Mouse (Mus musculus) heart, embryonic 15.5 days (tissue): ENCODE data around the gene Sema4g. TPM values are rescaled to one million over a fixed set of nuclear protein-coding genes. Genes with fewer than 3 reads are reported as not detected.

ENCODE experiments used
- ATAC-seq: fragments of 200-750 bp; cut with Nextera tagmentation; replicated peaks from 2 replicates; pipeline ENCODE4 v1.8.0; 2017; ENCODE audit warnings: low read depth, moderate TSS enrichment; ENCODE audit not compliant: insufficient number of reproducible peaks, insufficient read depth, low FRiP score
- H3K27ac ChIP-seq: fragments of 300-500 bp; sonication (generic); 2 replicates; pipeline ENCODE4 v1.5.1; 2015; ENCODE audit warnings: mild to moderate bottlenecking, inconsistent platforms
- H3K27me3 ChIP-seq: fragments of 300-500 bp; sonication (generic); 2 replicates; pipeline ENCODE4 v1.6.1; 2015; ENCODE audit warnings: inconsistent platforms
- H3K36me3 ChIP-seq: fragments of 300-500 bp; sonication (generic); 2 replicates; pipeline ENCODE4 v1.6.1; 2015; ENCODE audit warnings: mild to moderate bottlenecking, inconsistent platforms
- H3K4me1 ChIP-seq: fragments of 300-500 bp; sonication (generic); replicated peaks from 2 replicates; pipeline ENCODE4 v1.6.1; 2015; ENCODE audit warnings: inconsistent platforms
- H3K4me2 ChIP-seq: fragments of 300-500 bp; sonication (generic); 2 replicates; pipeline ENCODE4 v1.6.1; 2015; ENCODE audit warnings: inconsistent platforms, mild to moderate bottlenecking, moderate library complexity
- H3K4me3 ChIP-seq: fragments of 300-500 bp; sonication (generic); 2 replicates; pipeline ENCODE4 v1.5.1; 2015; ENCODE audit warnings: mild to moderate bottlenecking, inconsistent platforms
- H3K9ac ChIP-seq: fragments of 300-500 bp; sonication (generic); 2 replicates; pipeline ENCODE4 v1.6.1; 2015; ENCODE audit warnings: mild to moderate bottlenecking, inconsistent platforms
- H3K9me3 ChIP-seq: fragments of 300-500 bp; sonication (generic); replicated peaks from 2 replicates; pipeline ENCODE4 v1.6.1; 2016; ENCODE audit warnings: inconsistent platforms
- WGBS: fragments of 180-500 bp; shearing (Covaris S2); methylation state at CpG from one replicate; pipeline ENCODE4 v1.1.7; 2015; ENCODE audit warnings: mixed read lengths; 5-methylcytosine and 5-hydroxymethylcytosine counted together
- polyA plus RNA-seq: library from polyadenylated mRNA; unstranded; fragments of >200 nt; fragmentation: Nextera tagmentation; extraction: Ambion mirVana; gene quantifications from 2 replicates; pipeline ENCODE4 v1.2.1, GENCODE M21; 2015

Sema4g gene
- polyA plus RNA-seq, 1 experiment from 2014 or later = 0.50 TPM

DNA sequence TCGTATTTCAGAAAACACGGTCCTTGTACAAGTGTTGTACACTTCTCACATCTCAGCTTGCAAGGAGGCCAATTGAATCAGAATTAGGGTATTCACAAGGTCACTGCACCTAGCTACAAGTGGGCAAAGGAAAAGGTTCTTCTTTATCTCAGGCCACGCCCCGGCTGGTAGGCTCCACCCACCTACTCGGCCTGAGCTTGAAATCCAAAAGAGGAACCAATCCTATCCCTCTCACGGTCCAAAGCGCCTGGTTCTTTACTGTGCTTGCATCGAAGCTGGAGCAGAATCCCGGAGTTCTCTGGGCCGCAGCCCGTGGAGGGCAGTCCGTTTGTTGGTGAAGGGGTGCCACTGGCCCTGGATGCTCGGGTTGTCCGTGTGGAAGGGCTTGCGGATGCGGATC is 16.5 kb downstream of the Sema4g start, which contains the start of gene Twnk:
Gene Twnk, plus strand, starts transcription at position 220 of the 400 bp plus-strand sequence.
- ATAC-seq = 0 out of 2 replicates have a peak, but pooled peaks have one; percentile 0
- H3K27ac ChIP-seq = peak within 1 kb of the TSS; percentile 87
- WGBS = 9% methylated on average over 16 of the region's 16 CpGs
- H3K4me2 ChIP-seq = peak within 1 kb of the TSS; percentile 88
- peaks cover 34% of the 10 kb centered on the region for H3K4me1 ChIP-seq
- peaks cover 21% of the 10 kb centered on the region for H3K36me3 ChIP-seq
- no peaks in the 10 kb centered on the region for H3K27me3 ChIP-seq
- H3K4me3 ChIP-seq = peak within 1 kb of the TSS; percentile 97
- H3K9me3 ChIP-seq = no peaks in the 10 kb centered on the region
- H3K9ac ChIP-seq = peak within 1 kb of the TSS; percentile 85

DNA sequence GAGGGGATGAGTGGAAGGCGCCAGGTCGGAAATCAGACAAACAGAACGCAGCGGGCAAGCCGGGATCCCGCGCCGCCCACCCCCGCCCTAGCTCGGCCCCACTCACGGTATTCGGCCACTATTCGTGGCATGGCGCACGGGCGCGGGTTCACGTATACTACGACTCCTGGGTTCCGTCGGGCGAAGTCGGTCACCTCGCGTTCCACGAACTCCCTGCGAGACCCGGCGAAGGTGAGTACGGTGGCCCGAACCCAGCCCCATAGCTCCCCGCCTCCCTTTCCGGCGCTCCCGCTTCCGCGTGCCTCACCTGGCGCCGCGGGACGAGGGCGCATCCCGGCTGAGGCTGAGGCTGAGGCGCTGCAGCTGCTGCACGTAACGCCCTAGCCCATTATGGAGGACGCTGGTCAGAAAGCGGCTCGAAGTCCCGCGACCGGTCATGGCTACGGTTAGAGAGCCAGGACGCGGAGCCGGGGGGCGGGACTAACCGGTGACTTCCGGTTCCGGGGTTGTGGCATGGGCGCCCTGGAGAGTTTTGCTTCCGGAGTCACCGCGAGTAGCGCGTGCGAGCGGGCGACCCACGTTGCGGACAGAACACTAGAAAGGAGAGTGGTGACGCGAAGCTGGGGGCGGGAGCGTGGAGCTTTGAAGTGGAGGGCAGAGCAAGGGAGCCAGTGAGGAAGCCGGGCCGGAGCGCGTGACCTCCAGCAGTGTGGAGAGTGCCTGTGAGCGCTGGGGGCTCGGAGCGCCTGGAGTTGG is 17.2 kb downstream of the Sema4g start, which contains the start of gene Mrpl43:
Gene Mrpl43, minus strand, starts transcription at position 486 of the 756 bp plus-strand sequence.
- peak within 1 kb of the TSS; percentile 97 for H3K4me3 ChIP-seq
- no peaks in the 10 kb centered on the region for H3K27me3 ChIP-seq
- no peaks in the 10 kb centered on the region for H3K9me3 ChIP-seq
- under 1% methylated on average over 82 of the region's 82 CpGs for WGBS
- H3K27ac ChIP-seq = peak within 1 kb of the TSS; percentile 87
- H3K36me3 ChIP-seq = peaks cover 28% of the 10 kb centered on the region
- peaks cover 34% of the 10 kb centered on the region for H3K4me1 ChIP-seq
- peak; percentile 92 for ATAC-seq
- H3K4me2 ChIP-seq = peak within 1 kb of the TSS; percentile 88
- peak within 1 kb of the TSS; percentile 85 for H3K9ac ChIP-seq

DNA sequence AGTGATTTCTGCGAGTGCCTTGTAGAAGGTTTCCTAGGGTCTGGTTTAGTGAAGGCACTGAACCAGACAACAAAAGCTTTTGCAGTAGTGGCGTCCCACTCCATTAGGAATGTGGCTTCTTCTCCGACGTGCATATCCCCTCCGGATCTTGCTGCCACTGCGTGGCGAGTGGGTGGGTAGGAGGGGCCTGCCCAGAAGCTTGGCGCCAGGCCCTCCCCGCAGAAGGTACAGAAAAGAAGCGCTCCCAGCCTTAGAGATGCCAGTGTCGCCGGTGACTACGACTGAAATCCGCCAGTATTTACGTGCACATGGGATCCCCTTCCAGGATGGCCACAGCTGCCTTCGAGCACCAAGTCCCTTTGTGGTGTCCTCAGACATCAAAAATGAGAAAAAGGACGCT is 18.1 kb downstream of the Sema4g start:
- Histone ChIP-seq H3K4me2 (peak overlapping the region; percentile 88), H3K9me3 (no peaks in the 10 kb centered on the region), H3K9ac (peak overlapping the region; percentile 85), H3K4me1 (peaks cover 34% of the 10 kb centered on the region), H3K4me3 (peak overlapping the region; percentile 97), H3K27me3 (no peaks in the 10 kb centered on the region), H3K36me3 (peaks cover 37% of the 10 kb centered on the region), H3K27ac (peak overlapping the region; percentile 87)
- no peak for ATAC-seq
- 36% methylated on average over 17 of the region's 17 CpGs for WGBS

DNA sequence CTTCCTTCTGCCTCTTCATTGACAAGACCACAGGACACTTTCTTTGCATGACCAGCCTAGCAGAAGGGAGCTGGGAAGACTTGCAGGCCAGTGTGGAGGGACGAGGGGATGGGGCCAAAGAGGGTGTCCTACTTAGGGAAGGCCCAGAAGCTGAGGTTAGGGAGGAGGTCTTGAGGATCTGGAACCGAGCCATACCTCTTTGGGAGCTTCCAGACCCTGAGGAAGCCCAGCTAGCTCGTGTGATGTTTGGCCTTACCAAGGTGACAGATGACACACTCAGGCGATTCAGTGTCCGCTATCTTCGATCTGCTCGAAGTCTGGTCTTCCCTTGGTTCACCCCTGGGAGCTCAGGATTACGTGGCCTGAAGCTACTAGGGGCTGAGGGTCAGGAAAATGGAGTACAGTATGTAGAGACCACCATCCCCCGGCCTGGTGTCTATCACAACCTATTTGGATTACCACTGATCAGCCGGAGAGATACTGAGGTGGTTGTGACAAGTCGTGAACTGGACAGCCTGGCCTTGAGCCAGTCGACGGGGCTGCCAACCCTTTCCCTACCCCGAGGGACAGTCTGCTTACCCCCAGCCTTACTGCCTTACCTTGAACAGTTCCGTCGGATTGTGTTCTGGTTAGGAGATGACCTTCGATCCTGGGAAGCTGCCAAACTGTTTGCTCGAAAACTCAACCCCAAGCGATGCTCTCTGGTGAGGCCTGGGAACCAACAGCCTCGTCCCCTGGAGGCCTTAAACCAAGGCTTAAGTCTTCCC is 18.7 kb downstream of the Sema4g start:
- Histone ChIP-seq H3K4me3 (peak overlapping the region; percentile 97), H3K4me2 (peak overlapping the region; percentile 88), H3K9me3 (no peaks in the 10 kb centered on the region), H3K27ac (peak overlapping the region; percentile 87), H3K36me3 (peaks cover 42% of the 10 kb centered on the region), H3K4me1 (peaks cover 34% of the 10 kb centered on the region), H3K27me3 (no peaks in the 10 kb centered on the region), H3K9ac (peak overlapping the region; percentile 85)
- 77% methylated on average over 20 of the region's 20 CpGs for WGBS
- no peak for ATAC-seq

DNA sequence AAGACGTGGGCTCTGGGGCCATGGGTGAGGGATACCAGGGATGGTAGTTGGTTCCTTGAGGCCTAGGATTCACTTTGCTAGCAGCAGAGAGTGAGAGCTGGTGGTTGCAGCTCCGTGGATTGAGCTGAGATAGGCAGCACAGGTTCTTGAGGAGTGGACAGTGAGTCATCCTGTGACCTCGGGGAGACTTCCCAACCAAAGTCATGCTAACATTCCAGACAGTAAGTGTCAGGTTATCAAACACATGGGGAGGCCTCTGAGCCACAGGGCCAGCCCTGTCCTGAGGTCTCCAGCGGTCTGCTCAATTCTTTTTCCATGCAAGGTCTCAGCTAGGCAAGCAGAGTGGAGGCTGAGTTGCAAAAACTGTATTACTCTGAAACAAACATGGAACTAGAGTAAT is 21.7 kb downstream of the Sema4g start:
- H3K27ac ChIP-seq = no peak overlapping the region
- no peak for ATAC-seq
- H3K9ac ChIP-seq = no peak overlapping the region
- no peaks in the 10 kb centered on the region for H3K27me3 ChIP-seq
- H3K4me2 ChIP-seq = no peak overlapping the region
- no peak overlapping the region for H3K4me3 ChIP-seq
- no peaks in the 10 kb centered on the region for H3K9me3 ChIP-seq
- peaks cover 40% of the 10 kb centered on the region for H3K4me1 ChIP-seq
- WGBS = 72% methylated on average over 4 of the region's 4 CpGs
- peaks cover 30% of the 10 kb centered on the region for H3K36me3 ChIP-seq

DNA sequence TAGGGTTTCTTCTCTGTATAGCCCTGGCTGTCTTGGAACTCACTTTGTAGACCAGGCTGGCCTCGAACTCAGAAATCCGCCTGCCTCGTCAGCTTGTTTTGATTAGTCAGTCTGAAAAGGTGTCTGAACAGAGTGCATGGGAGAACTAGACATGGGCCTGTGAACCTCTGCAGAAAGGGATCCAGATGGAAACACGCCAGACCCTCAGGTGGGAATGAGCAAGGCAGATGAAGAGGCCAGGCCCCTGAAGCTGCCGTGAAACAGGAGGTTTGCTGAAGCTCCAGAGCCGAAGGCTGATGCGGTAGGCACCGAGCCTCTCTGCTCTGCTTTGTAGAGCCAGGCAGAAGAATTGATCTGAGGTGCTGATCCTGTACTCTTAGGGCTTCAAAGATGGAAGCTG is 23.3 kb downstream of the Sema4g start:
- ATAC-seq = no peak
- Histone ChIP-seq H3K4me1 (peaks cover 37% of the 10 kb centered on the region), H3K4me2 (no peak overlapping the region), H3K36me3 (peaks cover 30% of the 10 kb centered on the region), H3K4me3 (no peak overlapping the region), H3K9me3 (no peaks in the 10 kb centered on the region), H3K27ac (no peak overlapping the region), H3K9ac (no peak overlapping the region), H3K27me3 (no peaks in the 10 kb centered on the region)
- 80% methylated on average over 8 of the region's 8 CpGs for WGBS

DNA sequence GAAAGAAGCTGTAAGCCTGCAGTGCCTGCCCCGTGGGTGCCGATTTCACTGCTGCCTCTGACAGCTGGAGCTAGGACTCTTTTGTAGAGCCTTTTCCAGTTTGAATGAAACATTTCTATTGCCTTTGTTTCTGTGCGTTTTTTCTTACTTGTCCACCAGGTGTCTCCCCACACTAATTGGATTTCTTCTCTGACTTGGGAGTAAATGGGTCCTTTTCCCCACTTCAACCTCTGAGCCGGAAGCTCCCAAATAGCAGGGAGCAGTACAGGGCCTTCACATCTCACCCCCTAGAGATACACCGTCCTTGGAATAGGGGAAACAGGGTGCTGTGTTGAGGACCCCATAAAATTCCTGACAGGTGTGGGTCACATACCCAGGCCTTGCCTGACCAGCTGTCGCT is 23.7 kb downstream of the Sema4g start:
- no peaks in the 10 kb centered on the region for H3K9me3 ChIP-seq
- peaks cover 30% of the 10 kb centered on the region for H3K36me3 ChIP-seq
- no peak overlapping the region for H3K4me3 ChIP-seq
- WGBS = 36% methylated on average over 6 of the region's 6 CpGs
- H3K4me1 ChIP-seq = peaks cover 35% of the 10 kb centered on the region
- 0 out of 2 replicates have a peak overlapping the region, but pooled peaks have one; percentile 99 for H3K27ac ChIP-seq
- H3K4me2 ChIP-seq = no peak overlapping the region
- no peak overlapping the region for H3K9ac ChIP-seq
- ATAC-seq = no peak
- H3K27me3 ChIP-seq = no peaks in the 10 kb centered on the region

DNA sequence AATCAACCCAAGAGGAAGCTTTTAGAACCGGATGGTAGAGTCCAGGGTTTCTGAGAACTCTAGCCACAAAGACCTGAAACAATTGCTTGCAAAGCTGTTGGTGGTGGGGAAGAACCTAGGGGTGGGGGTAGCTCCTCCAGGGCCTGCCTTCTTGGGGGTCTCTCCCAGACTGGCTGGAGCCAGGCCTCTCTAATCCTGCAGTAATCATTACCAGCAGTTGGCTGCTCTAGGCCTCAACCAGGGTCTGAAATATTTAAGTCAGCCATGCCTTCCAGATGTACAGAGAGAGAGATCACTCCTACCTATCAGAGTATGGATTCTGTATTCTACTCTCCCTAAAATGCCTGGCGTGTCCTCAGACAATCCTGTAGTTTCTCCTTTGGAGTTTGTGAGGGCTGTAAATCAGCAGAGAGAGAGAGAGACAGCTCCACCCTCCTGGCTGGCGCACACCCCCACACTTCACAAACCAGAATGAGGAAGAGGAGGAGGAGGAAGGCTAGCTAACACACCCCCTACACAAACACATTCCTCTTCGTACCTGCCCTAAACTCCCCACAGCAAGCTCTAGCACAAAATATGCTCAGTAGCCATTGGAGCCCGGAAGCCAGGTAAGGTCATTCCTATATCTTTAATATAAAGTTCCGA is 24.8 kb downstream of the Sema4g start:
- Histone ChIP-seq H3K9ac (no peak overlapping the region), H3K9me3 (no peaks in the 10 kb centered on the region), H3K4me3 (no peak overlapping the region), H3K36me3 (peaks cover 30% of the 10 kb centered on the region), H3K4me1 (peaks cover 30% of the 10 kb centered on the region), H3K27ac (peak overlapping the region; percentile 99), H3K4me2 (peak overlapping the region; percentile 80; the same call in 1 of the 2 replicates), H3K27me3 (no peaks in the 10 kb centered on the region)
- 60% methylated on average over 6 of the region's 6 CpGs for WGBS
- ATAC-seq = no peak

DNA sequence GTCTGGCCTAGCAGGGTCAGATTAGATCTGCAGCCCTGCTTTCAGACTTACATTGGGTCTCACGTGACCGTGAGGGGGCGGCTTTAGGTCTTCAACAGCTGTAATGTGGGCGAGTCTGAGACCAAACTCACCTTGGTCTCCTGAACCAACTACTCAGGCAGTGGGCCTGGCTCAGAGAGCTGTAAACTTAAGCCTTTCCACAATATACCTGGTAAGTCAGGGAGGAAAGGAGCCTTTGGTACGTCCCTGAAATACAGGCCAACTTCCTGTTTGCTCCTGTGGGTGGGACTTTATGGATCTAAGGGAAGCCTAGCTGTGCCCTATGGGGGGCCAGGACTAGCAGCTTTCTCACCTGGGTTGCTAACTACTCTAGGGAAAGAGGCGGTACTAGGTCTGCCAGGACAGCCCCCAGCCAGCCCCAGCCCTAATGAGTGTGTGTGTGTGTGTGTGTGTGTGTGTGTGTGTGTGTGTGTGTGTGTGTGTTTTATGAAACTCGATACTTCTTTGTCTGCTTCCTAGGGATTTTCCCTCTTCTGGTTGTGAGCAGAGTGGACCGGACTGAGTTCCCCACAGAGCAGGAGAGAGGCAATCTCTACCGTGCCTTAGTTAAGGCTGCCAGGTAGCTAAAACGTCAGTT is 25.6 kb downstream of the Sema4g start, which contains the start of gene Lzts2:
Gene Lzts2, plus strand, starts transcription at position 80 of the 637 bp plus-strand sequence.
- WGBS = 7% methylated on average over 10 of the region's 10 CpGs
- peaks cover 35% of the 10 kb centered on the region for H3K4me1 ChIP-seq
- H3K36me3 ChIP-seq = peaks cover 30% of the 10 kb centered on the region

DNA sequence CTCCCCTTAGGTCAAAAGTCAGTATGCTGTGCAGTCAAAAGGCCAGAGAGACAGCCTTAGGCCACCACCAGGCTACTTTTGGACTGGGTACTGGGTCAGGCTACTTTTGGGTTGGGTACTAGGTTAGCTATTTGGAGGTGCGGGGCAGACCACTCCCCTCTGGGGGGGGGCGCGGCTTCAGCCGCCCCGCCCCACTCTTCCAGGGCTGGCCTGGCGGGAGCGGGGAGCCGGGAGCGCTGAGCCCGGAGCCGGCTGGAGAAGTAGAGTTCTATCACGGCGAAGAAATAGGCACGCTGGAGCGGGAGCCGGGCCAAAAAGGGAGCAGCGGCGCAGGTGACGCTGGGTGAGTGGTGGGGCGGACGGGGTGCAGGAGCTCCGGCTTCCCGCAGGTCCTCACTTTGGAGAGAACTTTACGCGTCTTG is 26.1 kb downstream of the Sema4g start:
- peaks cover 40% of the 10 kb centered on the region for H3K4me1 ChIP-seq
- peaks cover 26% of the 10 kb centered on the region for H3K36me3 ChIP-seq
- H3K4me3 ChIP-seq = peak overlapping the region; percentile 82
- ATAC-seq = peak; percentile 23
- H3K27me3 ChIP-seq = no peaks in the 10 kb centered on the region
- H3K4me2 ChIP-seq = peak overlapping the region; percentile 80
- H3K9me3 ChIP-seq = no peaks in the 10 kb centered on the region
- WGBS = under 1% methylated on average over 25 of the region's 25 CpGs
- peak overlapping the region; percentile 99 for H3K27ac ChIP-seq
- peak overlapping the region; percentile 81 for H3K9ac ChIP-seq

More for the DNA sequence above, 25.6 kb downstream of the Sema4g start, which contains the start of gene Lzts2:
- Histone ChIP-seq H3K27me3 (no peaks in the 10 kb centered on the region), H3K4me3 (peak within 1 kb of the TSS; percentile 82), H3K27ac (peak within 1 kb of the TSS; percentile 99), H3K9me3 (no peaks in the 10 kb centered on the region), H3K9ac (peak within 1 kb of the TSS; percentile 81), H3K4me2 (peak within 1 kb of the TSS; percentile 80)
- no peak for ATAC-seq
